Mouse (Mus musculus): Measurements from ENCODE around the gene Nol8. TPM values are rescaled to one million over a fixed set of nuclear protein-coding genes. Genes with fewer than 3 reads are reported as not detected.

The Nol8 gene
- total RNA-seq (2021): 1 to 10 TPM; 6.7 to 8.4 TPM
- long read RNA-seq, experiment 1, partial matches to known transcripts: 3 of 3 reads
- long read RNA-seq, experiment 1, other reads (novel, unspliced or antisense): 0 of 3 reads
- long read RNA-seq, experiment 2: 0 reads

DNA sequence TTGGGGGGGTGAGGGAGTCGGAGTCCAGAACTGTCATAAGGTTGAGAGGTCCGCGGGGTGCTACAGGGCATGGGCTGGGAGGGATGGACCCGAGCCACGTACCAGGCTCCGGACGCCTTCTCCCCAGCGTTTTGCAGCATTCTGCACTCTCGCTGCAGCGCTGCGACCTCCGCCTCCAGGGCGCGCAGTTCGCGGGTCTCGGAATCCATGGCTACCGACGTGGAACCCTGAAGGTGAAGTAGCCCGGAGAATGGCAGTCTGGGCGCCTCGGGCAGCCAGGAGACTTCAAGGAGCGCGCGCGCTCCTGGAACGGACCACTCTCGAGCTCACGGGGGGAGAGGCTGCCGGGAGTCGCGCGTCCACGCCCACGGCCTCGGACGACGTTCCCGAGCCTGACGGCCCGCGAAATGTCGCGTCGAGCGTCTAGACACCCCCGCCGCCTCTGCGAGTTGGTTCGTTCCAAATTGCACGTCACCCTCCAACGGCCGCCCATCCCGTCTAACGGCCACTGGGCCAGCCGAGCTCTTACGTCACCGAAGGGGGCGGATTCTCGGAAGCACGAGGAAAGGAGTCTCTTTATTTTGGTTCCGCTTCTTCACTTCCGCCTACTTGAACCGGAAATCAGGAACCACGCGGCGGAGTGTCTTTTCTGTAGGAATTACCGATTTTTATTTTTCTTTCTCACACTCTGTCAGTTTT lies at the start of gene Nol8, which contains the start of gene Cenpp:
Gene Nol8 (plus strand): TSS at position 598 of the 699 bp plus-strand sequence.
Gene Cenpp (minus strand): TSS at position 305 of the 699 bp plus-strand sequence.
- peak; percentile 100 for DNase-seq

DNA sequence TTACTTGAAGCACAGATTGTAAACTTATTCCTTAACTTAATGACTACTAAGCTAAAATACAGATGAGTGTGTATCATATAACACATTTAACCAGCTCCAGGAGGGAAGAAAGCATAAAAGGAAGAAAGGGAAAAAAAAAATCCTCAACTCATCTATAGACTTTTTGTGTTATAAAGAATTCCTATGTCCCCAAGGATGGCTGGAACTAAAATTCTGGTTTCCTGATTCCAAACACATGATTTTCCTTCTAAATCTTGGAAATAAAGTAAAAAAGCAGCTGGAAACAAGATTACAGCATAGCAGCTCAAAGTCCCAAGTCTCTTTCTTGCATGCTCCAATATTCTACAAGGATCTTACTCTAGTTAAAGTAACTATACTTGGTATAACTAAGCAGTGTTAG lies 49.3 kb upstream of the Nol8 start:
- intact Hi-C loops (cut with DNase I; ENCODE audit: low total_unique reads): no loop called here
- DNase-seq: no peak

More for the DNA sequence above, at the start of gene Nol8, which contains the start of gene Cenpp:
- intact Hi-C loops (cut with DNase I; ENCODE audit: low total_unique reads): no loop called here

DNA sequence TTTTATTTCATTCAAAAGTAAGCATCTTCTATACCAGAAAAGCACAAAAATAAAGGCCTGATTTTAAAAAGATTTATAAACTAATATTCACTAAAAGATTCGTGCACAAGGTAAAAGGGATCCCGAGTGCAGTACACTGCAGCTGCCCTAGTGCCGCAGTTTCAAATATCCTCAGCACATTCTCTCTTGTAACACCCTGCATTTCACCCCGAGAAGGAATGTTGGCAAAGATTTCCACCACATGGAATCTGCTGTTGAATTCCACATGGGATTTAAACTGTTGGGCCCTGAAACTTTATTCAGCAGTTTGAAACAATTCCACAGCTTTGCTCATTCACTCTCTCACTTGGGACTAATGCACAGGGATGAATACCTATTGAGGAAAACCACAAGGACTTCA lies 45.2 kb upstream of the Nol8 start, which contains the start of gene Ogn:
Gene Ogn (plus strand): TSS at position 333 of the 400 bp plus-strand sequence.
- intact Hi-C loops (cut with DNase I; ENCODE audit: low total_unique reads): no loop called here
- peak; percentile 36 for DNase-seq

DNA sequence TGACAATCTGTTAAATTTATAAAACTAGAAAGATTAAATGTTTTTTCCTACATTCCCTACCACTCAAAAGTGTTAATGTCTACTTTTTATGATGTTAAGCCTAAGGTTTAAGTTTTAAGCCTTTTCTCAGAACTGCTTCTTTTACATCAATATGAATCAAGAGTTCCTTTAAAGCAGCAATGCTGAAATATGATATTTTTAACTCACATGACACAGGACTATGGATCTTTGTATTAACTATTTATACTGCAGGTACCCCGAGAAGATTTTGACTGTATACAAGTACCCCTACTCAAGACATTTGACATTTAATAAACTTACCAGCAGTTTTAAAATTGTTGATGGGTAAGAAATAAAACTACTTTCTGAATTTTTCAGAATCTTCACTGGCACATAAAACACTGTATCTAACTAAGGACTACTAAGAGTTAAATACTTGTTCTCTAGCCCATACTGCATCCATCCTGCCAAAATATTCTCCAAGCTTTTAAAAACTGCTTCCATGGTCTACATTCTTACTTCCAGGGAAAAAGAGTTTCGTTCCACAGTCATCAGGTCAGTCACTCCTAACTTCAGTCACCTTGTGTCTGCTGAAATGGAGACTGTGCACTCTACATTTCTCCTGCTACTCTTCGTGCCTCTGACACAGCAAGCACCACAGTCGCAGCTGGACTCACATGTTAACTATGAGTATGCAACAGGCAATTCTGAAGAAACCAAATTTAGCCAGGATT lies 44.1 kb upstream of the Nol8 start:
- intact Hi-C loops (cut with DNase I; ENCODE audit: low total_unique reads): no loop called here
- DNase-seq: no peak

DNA sequence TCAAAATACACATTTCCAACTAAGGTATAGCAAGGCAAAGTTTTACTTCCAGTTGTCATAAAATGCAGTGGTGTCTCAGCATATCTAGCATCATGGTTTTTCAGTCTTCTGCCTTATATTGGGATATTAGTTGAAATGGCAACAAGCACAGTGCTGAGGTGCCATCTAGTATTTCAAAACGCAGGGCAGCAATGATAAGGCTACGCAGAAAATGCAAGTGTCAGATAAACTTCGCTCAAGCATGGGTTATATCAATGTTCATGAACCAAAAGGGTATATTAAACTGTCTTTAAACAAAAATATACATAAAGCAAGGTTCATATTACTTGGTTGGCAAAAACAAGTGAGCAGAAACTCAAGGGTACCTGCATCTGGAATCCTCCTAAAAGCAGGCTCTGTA lies 35.9 kb upstream of the Nol8 start:
- intact Hi-C loops (cut with DNase I; ENCODE audit: low total_unique reads): no loop called here
- no peak for DNase-seq

DNA sequence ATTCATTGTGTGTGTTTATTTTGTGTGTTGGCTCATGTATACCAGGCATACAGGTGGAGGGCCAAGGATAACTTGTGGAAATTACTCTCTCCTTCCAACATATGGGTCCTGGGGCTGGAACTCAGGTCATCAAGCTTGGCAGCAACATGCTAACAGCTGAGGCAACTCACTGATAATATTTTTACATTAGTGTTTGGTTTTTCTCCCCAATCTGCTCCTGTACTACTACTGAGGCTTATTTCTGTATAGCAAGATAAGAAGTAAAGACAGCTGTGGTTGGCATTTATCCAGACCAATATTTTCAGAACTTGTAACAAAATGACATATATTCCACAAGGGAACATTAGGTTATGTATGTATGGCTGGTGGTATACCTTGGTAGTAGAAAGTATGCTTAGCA lies 34.5 kb upstream of the Nol8 start:
- no peak for DNase-seq
- intact Hi-C loops (cut with DNase I; ENCODE audit: low total_unique reads): no loop called here

DNA sequence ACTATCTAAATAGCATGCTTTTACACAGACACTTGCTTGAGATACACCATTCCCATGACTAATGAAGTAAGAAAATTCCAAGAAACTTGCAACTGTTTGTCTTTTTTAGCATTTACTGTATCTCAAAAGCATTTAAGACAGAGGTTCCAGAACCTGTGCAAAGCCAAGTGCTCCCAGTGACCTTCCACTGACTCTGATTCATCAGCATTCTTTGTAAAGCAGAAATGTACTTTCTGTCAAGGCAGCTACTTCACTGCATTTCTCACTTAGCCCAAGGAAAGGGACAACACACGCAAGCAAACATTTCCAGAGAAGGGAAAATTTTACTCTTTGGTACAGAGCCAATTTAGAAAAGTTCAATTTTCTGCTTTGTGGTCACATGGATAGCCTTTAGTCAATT lies 29.7 kb upstream of the Nol8 start:
- DNase-seq: no peak
- intact Hi-C loops (cut with DNase I; ENCODE audit: low total_unique reads): no loop called here

DNA sequence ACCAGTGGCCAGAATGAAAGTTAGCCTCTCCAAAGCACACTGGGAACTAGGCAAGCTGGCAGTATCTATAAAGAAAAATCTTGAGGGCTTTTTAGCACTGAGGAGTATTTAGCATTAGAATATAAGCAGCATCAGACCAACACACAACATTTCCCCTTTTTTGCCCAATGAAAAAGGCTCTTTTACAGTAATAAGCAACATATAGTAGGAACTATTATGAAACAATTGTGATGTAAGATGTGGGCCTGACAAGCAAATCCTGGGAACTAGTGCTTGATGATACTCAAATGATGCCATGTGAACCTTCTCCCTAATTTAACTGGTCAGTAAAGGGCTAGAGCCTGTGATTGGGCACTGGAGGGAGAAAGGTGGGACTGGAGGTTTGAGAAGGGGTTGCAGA lies 24.7 kb upstream of the Nol8 start:
- no peak for DNase-seq
- intact Hi-C loops (cut with DNase I; ENCODE audit: low total_unique reads): no loop called here

DNA sequence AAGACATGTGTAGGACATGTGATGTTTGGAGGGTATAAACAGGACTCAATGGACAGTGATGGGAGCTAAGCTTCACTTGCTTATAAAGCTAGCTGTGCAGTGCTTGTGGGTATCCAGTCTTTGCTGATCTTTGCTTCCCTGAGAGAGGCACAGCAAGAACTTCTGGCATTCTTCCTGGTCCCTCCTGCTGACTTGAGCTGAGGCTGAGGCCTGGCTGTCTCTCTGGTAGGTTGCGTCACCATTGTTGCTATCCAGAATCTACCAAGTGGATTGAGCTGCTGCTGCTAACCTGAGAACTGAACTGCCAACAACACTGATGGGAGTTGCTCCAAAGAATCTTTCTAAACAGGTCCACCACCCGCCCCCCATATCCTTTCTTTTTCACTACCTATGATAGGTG lies 23.8 kb upstream of the Nol8 start:
- intact Hi-C loops (cut with DNase I; ENCODE audit: low total_unique reads): no loop called here
- DNase-seq: no peak

DNA sequence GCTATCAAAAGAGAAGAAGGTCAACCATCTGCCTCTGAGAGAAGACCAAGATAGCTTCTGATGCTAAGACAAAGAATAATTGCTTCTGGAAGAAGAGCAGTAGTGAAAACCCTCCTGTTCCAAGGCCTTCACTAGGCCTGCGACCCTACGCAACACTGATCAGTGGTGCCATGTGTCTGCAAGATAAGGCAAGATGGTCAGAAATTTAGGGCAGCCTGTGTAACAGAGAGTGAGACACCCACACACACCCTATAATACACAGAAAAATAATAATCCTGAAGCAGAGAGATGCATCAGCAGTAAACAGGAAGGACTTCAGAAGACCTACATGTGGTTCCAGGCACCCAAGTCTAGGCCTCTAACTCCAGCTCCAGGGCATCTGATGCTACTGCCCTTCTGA lies 12.9 kb upstream of the Nol8 start:
- no peak for DNase-seq
- intact Hi-C loops (cut with DNase I; ENCODE audit: low total_unique reads): loop anchor here (10.0 kb wide), 1 partner anchor 85 kb away; no protein-coding TSS in a partner anchor

DNA sequence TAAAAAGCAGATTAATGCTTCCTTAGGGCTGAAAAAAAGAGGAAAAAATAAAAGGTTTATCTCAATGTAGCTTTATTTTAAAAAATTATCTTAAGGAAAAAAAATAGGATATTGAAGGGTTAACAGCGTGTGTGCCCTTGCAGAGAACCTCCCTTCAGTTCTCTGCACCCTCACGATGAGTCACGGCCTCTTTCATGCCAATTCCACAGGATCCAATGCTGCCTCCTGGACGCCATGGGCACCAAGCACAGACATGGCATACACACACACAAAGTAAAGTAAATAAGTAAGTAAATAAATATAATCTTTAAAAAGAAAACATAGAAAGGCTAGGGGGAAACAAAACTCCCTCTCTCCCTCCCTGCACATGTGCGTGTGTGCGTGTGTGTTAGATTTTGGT lies 10.2 kb upstream of the Nol8 start:
- intact Hi-C loops (cut with DNase I; ENCODE audit: low total_unique reads): loop anchor here (10.0 kb wide), 1 partner anchor 88 kb away; no protein-coding TSS in a partner anchor
- DNase-seq: no peak

DNA sequence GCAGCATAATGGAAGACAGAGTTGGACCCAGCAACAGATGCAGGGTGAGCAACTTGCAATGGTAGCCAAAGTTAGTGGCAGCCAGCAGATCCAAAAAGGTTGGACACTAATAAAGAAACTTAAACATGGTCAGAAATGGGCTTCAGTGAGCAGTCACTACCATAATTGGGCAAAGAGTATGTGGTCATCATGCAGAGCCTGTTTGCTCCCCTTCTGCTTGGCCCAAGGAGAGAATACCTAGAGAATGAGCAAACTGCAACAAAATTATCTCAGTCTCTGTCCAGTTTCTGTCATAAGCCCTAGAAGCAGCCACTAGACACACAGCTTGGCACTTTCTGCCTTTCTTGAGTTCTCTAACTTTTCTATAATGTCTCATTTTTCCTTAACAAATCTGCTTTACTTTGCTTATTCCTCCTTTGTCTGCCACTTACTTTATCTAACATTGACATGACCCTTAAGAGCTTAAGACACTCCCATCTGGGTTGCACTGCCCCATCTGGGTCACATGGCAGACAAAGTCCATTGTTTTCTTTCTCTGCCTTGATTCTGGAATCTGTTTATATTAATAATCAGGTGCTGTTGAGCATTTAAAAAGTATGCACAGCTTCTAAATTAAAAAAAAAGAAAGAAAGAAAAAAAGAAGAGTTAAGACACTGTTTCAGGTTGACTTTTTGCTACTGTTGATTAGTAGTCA lies 9.1 kb upstream of the Nol8 start:
- no peak for DNase-seq
- intact Hi-C loops (cut with DNase I; ENCODE audit: low total_unique reads): loop anchor here (10.0 kb wide), 1 partner anchor 89 kb away; no protein-coding TSS in a partner anchor

DNA sequence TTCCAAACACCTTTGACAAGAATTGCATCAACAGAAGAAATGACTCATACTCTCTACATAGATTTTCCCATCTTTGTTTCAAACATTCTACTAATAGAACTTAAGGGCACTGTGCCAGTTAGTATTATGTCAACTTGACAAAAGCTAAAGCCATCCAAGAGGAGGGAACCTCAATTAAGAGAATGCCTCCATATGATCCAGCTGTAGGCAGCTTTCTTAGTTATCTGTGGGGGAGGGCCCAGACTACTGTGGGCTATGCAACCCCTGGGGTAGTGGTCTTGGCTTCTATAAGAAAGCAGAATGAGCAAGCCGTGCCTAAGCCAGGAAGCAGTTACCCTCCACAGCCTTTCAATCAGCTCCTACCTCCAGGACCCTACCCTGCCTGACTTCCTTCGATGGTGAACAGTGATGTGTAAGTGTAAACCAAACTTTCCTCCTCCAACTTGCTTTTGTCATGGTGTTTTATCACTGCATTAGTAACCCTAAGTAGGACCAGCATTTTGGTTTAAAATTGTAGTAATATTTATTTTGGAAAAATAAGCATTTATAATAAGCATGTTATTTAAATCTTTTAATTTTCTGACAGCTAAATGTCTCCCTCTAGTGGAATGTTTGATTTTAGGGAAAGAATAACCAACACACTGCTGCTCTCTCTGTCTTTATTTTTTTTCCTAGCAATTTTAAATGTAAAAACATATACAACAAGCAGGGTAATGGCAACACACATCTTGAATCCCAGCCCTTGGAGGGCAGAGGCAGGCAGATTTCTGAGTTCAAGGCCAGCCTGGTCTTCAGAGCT lies 7.9 kb upstream of the Nol8 start:
- intact Hi-C loops (cut with DNase I; ENCODE audit: low total_unique reads): loop anchor here (5.0 to 10.0 kb wide), 2 partner anchors 90 to 198 kb away; no protein-coding TSS in a partner anchor
- no peak for DNase-seq

DNA sequence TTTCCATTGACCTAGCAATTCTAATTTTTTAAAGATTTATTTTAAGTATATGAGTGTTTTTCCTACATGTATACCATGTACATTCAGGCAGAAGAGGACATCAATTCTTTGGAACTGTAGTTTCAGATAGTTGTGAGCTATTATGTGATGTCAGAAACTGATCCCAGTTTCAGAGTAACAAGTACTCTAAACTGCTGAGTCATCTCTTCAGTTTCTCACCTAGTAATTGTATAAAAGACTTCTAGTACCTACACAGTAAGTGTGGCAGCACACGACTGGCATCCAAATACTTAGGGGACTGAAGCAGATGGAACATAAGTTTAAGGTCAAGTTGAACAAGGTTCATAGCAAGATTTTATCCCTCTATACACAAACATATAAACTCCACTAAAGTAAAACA lies 6.9 kb upstream of the Nol8 start:
- no peak for DNase-seq
- intact Hi-C loops (cut with DNase I; ENCODE audit: low total_unique reads): loop anchor here (5.0 to 10.0 kb wide), 2 partner anchors 91 to 199 kb away; no protein-coding TSS in a partner anchor

DNA sequence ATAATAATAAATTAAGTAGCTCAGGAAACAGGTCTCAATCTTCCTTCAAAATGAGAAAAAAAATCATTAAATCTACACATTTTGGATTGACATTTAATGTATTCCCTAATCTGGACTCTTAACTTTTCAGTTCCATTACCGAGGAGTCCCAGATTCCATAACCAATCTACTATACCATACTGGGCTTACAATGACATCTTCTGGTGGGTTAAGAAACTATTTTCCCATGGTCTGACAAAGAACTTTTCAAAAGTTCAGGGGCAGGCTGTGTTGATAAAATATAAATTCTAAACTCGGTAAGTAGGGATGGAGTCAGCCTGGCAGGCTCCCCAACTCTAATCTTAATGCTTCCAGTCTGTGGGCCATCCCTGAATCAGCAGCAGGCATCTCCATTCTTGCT lies 1.7 kb upstream of the Nol8 start:
- intact Hi-C loops (cut with DNase I; ENCODE audit: low total_unique reads): no loop called here
- no peak for DNase-seq

DNA sequence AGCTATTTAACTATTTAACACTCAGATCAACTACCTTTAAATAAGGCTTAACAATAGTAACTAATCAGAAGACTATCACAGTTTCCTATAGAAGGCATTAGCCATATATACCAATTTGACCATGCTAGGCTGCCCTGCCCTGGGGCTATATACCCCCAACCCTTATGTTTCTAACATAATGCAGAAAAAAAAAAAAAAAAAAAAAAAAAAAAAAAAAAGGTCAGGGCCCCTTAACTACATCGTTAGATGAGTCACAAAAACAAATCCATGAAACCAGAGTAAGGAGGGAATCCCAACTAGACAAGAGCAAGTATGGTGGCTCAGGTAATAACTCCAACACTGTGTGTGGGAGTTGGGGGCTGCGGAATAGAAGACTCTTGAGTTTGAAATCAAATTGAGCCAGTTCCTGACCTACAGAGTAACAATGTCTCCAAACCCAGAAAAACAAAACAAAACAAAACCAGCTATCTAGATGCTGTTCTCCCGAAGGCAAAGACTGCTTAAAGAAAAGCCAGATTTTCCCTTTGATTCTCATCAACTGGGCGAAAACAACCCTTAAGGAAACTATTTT lies 1.0 kb upstream of the Nol8 start:
- intact Hi-C loops (cut with DNase I; ENCODE audit: low total_unique reads): no loop called here
- DNase-seq: no peak

DNA sequence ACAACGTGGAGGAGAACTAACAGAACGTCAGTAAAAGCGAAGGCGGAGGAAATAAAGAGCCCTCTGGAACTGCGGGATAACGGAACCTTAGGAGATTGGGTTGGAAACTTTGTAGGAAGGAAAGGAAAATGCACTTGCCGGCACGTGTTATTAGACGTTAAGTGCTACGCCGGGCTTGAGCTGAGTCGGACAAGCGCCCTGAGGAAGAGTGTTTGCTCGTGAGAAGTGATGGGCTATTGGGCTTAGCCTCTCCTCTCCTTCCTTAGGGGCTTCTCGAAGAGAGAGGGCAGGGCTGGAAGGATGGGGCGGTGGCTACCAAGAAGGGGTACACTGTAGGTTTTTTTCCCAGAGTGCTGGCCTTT lies 283 bp downstream of the Nol8 start:
- DNase-seq: peak; percentile 49
- intact Hi-C loops (cut with DNase I; ENCODE audit: low total_unique reads): no loop called here

DNA sequence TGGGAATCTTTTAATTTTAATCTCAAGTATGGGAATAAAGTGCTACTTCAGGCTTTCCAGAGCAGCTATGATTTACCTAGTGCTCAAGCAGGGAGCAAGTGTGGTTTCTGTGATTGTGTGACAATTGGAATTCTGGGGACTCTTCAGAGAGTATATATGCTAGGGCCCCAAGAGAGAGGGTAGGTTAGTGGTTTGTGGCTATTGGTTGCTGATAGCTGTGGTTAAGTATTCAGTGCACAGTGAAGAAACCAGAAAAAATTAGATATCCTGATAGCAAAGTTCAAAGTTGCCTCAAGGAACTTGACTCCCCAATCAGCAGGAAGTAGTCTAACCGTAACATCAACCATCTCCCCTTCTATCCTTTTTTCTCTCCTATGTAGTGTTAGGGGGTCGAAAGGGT lies 24.9 kb downstream of the Nol8 start:
- no peak for DNase-seq
- intact Hi-C loops (cut with DNase I; ENCODE audit: low total_unique reads): no loop called here
